Mouse (Mus musculus): ENCODE measurements around the gene Dhx29.

Dhx29 gene

DNA sequence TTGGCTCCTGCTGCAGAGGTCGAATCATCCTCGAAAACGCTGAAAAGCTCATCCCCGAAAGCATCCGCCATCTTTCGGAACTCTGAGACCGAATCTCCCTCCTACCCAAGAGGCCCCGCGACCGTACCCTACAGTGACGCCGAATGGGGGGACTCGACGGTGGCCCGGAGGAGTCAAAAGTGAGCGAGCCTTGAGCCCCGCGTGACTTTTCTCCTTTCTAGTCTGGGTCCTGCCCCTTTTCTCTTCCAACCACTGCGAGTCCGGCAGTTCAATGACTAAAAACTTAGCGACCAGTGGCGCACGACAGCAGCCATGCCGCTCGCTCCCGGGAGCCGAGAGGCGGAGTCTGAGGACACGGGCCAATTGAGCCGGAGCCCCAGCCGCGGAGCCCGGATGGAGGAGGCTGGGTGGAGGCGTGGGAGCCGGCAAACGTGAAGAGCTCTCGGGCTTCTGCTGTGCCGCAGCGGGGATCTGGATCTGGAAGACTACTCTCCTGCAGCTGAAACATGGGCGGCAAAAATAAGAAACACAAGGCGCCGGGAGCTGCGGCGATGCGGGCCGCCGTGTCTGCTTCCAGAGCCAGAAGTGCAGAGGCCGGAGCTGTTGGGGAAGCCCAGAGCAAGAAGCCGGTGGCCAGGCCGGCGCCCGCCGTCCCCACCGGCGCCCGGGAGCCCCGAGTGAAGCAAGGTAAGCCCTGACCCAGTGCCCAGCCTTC lies at the start of gene Dhx29, which contains the start of gene Mtrex:
Dhx29 (plus strand) TSS at position 168 of the 715 bp plus-strand sequence.
Mtrex (minus strand) TSS at position 112 of the 715 bp plus-strand sequence.
- DNase-seq: peak; percentile 98

GRCm38 (mm10) chr13:112887234-112887633 lies 40.0 kb upstream of the Dhx29 start:
- DNase-seq: no peak

DNA sequence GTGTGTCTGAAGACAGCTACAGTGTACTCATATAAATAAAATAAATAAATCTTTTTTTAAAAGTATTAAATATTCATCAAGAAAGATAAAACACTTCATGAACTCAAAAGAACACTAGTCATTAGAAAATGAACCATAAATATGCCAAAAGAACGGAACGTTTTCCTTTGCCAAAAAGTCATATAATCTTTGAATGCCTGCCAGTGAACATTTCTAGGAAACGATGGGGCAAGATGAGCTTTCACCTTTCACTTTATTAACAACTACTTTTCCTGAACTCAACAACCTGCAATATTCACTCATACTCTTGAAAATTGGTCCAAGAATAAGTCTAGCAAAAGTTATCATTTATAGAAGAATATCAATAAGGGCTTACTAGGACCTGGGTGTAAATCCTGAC lies 25.1 kb upstream of the Dhx29 start:
- DNase-seq: no peak

DNA sequence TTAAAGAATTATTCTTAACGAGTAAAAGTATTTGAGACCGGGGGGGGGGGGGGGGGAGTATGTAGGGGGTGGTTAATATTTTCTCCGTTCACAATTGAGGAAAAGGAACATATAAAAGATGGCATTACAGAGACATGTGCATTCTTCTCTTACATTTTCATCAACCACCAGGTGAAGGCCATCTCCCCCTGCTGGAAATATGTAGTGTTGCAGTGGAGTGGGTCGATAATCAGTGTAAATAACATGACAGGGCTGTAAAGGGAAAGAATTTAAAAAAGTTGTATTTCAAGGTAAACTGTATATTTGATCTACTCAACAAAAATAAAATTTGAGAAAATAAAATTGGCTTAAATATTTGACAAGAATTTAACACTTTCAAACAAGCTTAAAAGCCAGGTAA lies 17.6 kb upstream of the Dhx29 start:
- DNase-seq: no peak

GRCm38 (mm10) chr13:112910434-112910833 lies 16.8 kb upstream of the Dhx29 start:
- DNase-seq: no peak

- no peak for DNase-seq
Observed at GRCm38 (mm10) chr13:112919141-112919865, 8.0 kb upstream of the Dhx29 start.

- no peak for DNase-seq
Observed at GRCm38 (mm10) chr13:112920906-112921305, 6.3 kb upstream of the Dhx29 start.

DNA sequence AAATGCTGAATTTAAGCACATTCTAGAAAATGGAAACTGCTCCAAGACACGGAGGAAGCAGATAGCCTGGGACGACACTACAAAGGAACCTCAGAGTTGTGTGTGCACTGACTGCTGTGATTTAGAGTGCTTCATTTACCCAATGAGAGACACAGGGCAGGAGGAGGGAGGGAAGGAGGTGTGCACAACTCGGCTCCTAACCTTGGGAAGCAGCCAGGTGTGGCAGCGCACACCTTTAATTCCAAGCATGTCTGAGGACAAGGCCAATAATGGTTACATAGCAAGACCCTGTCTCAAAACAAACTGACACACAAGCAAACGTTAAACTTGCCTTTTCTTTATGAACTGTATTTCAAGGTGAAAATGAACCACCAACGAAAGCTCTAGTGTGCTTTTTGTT lies 2.0 kb upstream of the Dhx29 start:
- no peak for DNase-seq

DNA sequence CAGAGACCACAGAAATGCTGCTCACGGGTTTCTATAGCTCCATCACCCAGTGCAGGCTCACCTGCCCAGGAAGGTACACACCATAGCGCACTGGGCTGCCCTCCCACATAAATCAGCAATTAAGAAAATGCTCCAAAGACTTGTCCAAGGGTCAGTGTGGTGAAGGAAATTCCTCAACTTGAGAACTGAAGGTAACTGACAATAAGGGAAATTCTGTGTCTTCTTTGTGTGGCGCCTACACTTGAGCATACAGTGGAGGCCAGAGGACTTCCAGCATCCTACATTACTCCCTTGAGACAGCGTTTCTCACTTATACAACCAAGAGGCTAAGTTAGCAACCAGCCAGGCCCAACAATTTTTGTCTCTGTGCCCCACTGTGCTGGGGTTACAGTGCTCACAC lies 1.3 kb upstream of the Dhx29 start:
- DNase-seq: no peak

- DNase-seq: peak; percentile 32
Observed at GRCm38 (mm10) chr13:112926796-112927195, 458 bp upstream of the Dhx29 start.

DNA sequence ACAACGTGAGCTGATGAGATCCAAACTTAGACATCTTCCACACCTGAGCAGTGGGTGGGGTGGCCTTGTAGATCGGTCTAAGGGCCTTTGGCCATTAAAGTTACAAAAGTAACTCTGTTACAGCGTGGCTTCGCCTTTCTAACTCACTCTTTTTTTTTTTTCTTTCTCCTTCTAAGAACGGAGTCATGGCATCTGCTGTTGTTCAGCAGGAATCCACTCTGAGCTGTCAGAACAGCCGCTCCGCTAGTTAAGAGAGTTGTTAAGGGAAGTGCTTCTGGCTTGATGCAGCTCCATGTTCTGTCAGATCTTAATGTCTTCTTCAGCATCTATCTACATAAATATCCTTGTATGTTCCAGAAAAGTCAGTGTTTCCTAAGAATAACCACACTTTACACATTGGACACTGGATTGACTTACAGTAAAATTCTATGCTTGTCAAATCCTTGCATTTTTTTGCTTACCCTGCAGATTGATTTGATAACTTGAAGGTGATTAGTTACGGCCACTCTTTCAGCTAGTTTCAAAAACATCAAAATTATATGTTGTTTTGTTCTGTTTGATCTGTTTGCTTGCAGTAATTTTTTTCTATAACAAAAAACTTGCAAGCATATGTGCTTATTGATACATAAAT lies 899 bp downstream of the Dhx29 start:
- no peak for DNase-seq

- no peak for DNase-seq
Observed at GRCm38 (mm10) chr13:112938130-112938529, 10.9 kb downstream of the Dhx29 start.

- DNase-seq: no peak
Observed at GRCm38 (mm10) chr13:112941879-112942330, 14.7 kb downstream of the Dhx29 start.

DNA sequence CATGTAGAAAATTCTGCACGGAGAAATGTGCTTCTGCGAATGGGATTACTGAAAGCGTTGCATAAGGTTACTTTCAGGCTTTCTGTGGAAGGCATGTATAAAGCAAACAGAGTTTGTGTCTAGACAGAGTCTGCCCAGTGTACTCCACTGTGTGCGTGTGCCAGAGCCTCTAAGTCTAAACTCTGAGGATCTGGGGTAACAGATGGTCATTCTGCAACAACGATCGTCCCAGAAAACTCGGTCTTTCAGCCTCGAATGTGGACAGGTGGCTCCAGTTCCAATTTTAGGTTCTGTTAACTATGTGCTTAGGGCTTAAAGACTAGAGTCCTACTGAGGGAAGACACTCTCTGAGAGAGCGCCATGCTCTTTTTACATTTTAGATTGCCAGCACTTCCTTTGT lies 18.1 kb downstream of the Dhx29 start:
- no peak for DNase-seq

DNA sequence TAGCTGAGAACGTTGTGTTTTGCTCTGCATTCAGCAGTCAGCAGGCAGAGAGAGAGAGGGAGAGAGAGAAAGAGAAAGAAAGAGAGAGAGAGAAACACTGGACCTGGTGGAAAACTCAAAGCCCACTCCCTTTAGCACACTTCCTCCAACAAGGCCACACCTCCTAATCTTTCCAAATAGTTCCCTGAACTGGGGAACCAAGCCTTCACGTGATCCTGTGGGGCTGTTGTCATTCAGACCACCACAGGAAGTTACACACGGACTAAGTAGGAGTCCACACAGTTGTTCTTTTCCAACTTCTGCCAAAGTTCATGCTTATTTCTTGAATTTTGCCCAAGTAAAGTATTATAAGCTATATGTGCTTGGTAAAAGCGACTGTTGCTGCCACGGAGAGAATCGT lies 18.6 kb downstream of the Dhx29 start:
- no peak for DNase-seq

GRCm38 (mm10) chr13:112954067-112954466 lies 26.8 kb downstream of the Dhx29 start:
- no peak for DNase-seq

- DNase-seq: no peak
Observed at GRCm38 (mm10) chr13:112963081-112963480, 35.8 kb downstream of the Dhx29 start.

- DNase-seq: no peak
Observed at GRCm38 (mm10) chr13:112964421-112964820, 37.2 kb downstream of the Dhx29 start.

DNA sequence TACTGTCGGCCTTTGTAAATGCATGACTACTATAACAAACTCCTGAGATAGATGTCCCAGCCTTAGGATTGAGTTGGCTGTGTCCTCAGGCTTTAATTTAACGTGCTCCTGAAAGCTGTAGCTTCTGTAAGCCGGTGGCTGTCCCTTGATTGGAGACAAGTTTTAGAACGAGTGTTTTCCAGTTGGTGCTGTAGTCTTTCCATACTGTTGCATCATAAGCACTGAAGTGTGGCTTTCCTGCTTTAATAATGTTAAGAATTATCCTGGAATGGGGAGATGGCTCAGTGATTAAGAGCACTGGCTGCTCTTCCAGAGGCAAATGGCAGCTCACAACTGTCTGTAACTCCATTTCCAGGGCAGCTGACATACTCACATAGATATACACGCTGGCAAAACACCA lies 40.0 kb downstream of the Dhx29 start:
- no peak for DNase-seq

DNA sequence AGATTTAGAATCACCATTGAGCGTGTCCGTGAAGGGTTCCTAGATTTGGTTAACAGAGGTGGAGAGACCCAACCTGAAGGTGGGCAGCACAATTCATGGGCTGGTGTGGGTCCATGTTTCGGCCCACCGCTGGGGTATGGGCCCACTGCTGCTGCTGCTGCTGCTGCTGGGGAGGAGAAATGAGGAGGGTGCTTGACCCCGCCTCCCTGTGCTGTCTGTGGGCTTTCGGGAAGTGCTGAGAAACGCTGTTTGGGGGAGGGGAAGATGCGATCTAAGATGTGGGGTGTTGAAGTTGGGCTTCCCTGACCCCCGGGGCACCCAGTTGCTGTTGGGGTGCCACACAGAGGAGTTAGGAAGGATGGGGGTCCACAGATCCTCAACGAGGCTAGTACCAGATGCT lies 49.5 kb downstream of the Dhx29 start:
- no peak for DNase-seq

DNA sequence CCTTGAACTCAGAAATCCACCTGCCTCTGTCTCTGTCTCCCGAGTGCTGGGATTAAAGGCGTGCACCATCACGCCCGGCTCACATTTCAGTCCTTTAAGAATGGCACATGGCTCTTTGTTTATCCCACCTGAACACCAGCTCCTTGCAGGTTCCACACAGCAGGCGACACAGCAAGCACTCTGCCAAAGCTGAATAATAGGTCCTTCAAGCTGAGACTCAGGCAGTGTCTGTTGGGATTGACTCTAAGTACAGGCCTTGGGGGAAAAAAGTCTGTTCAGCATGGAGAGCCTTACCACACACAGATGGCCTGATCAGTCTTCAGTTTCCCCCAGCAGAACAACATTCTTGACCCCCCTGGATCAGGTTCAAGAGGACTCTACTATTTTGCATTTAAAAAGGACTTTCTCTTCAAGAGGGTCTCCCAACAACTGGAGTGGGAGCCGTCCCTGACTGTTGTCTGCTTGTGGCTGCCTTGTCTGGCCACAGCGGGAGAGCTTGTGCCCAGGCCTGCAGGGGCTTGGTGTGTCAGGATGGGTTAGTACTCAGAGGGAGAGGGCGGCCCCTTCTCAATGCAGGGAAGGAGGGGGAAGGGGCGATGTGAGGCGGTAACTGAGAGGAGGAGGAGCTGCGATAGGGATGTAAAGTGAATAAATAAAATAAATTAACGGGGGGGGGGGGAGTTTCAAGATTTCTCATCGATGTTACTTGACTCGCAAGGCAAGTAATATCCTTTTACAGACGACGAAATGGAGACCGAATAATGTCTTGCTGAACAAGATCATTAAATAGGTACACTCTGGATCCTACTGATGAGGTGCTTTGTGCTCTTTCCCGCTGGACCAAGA lies 58.6 kb downstream of the Dhx29 start:
- no peak for DNase-seq

- DNase-seq: no peak
Observed at GRCm38 (mm10) chr13:112986451-112986950, 59.2 kb downstream of the Dhx29 start.

DNA sequence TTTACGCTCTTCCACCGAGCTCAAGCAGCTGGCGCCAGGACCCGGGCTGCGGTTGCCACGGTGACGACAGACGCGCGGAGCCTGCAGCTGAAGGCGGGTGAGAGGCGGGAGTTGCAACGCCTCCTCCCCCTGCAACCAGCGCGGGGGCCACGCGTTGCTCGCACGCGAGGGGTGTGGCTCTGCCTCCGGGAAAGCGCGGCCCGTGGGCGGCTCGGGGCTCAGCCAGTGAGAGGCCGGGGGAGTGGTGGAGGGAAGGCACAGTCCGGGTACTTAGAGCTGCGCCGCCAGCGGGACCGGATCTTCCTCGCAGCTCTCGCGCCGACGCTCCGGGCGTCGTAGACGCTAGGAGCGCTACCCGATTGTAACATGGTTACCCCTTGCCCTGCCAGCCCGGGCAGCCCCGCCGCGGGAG lies 60.3 kb downstream of the Dhx29 start, which contains the start of gene Ccno:
Ccno (plus strand) TSS at position 271 of the 412 bp plus-strand sequence.
- peak; percentile 62 for DNase-seq

All from cerebellum, adult 11 months (tissue).